Mouse (Mus musculus) hindbrain, embryonic 15.5 days (tissue): ENCODE data around the gene Tiam2. TPM values are rescaled to one million over a fixed set of nuclear protein-coding genes. Genes with fewer than 3 reads are reported as not detected.

Source experiments
- ATAC-seq: fragments of 200-750 bp; cut with Nextera tagmentation; 2 replicates; pipeline ENCODE4 v1.8.0; 2017; ENCODE audit warnings: low read depth, moderate number of reproducible peaks, moderate TSS enrichment; ENCODE audit not compliant: low FRiP score
- H3K27ac ChIP-seq: fragments of 300-500 bp; sonication (generic); replicated peaks from 2 replicates; pipeline ENCODE4 v1.5.1; 2015; ENCODE audit warnings: mild to moderate bottlenecking, inconsistent platforms
- H3K27me3 ChIP-seq: fragments of 300-500 bp; sonication (generic); 2 replicates; pipeline ENCODE4 v1.6.1; 2015; ENCODE audit warnings: control low read depth, inconsistent platforms
- H3K36me3 ChIP-seq: fragments of 300-500 bp; sonication (generic); 2 replicates; pipeline ENCODE4 v1.6.1; 2015; ENCODE audit warnings: control low read depth, inconsistent platforms
- H3K4me1 ChIP-seq: fragments of 300-500 bp; sonication (generic); replicated peaks from 2 replicates; pipeline ENCODE4 v1.6.1; 2015; ENCODE audit warnings: control low read depth, inconsistent platforms
- H3K4me2 ChIP-seq: fragments of 300-500 bp; sonication (generic); 2 replicates; pipeline ENCODE4 v1.6.1; 2015; ENCODE audit warnings: moderate library complexity, mild to moderate bottlenecking, inconsistent platforms
- H3K4me3 ChIP-seq: fragments of 300-500 bp; sonication (generic); 2 replicates; pipeline ENCODE4 v1.5.1; 2015; ENCODE audit warnings: mild to moderate bottlenecking, inconsistent platforms
- H3K9ac ChIP-seq: fragments of 300-500 bp; sonication (generic); 2 replicates; pipeline ENCODE4 v1.6.1; 2015; ENCODE audit warnings: inconsistent platforms
- H3K9me3 ChIP-seq: fragments of 300-500 bp; sonication (generic); 2 replicates; pipeline ENCODE4 v1.6.1; 2016; ENCODE audit warnings: control low read depth, inconsistent platforms
- WGBS: fragments of 180-500 bp; shearing (Covaris S2); methylation state at CpG from one replicate; pipeline ENCODE4 v1.1.7; 2015; 5-methylcytosine and 5-hydroxymethylcytosine counted together
- polyA plus RNA-seq: library from polyadenylated mRNA; unstranded; fragments of >200 nt; fragmentation: Nextera tagmentation; extraction: Ambion mirVana; gene quantifications from 2 replicates; pipeline ENCODE4 v1.2.1, GENCODE M21; 2015

Tiam2 gene
- polyA plus RNA-seq, 1 experiment from 2014 or later = 7.3 TPM

GRCm38 (mm10) chr17:3368386-3368785 lies 42.0 kb downstream of the Tiam2 start:
- H3K27me3 ChIP-seq = no peaks in the 10 kb centered on the region
- no peaks in the 10 kb centered on the region for H3K4me1 ChIP-seq
- H3K4me2 ChIP-seq = no peak overlapping the region
- no peak for ATAC-seq
- no peaks in the 10 kb centered on the region for H3K9me3 ChIP-seq
- no peak overlapping the region for H3K9ac ChIP-seq
- no peak overlapping the region for H3K4me3 ChIP-seq
- H3K36me3 ChIP-seq = no peaks in the 10 kb centered on the region
- 84% methylated on average over 1 of the region's 1 CpGs for WGBS
- H3K27ac ChIP-seq = no peak overlapping the region

- no peak for ATAC-seq
- H3K9me3 ChIP-seq = no peaks in the 10 kb centered on the region
- H3K27ac ChIP-seq = no peak overlapping the region
- H3K4me1 ChIP-seq = no peaks in the 10 kb centered on the region
- H3K4me3 ChIP-seq = no peak overlapping the region
- no peaks in the 10 kb centered on the region for H3K27me3 ChIP-seq
- 71% methylated on average over 4 of the region's 4 CpGs for WGBS
- H3K36me3 ChIP-seq = no peaks in the 10 kb centered on the region
- H3K4me2 ChIP-seq = no peak overlapping the region
- no peak overlapping the region for H3K9ac ChIP-seq
Measured at GRCm38 (mm10) chr17:3369631-3370030, 43.3 kb downstream of the Tiam2 start.

DNA sequence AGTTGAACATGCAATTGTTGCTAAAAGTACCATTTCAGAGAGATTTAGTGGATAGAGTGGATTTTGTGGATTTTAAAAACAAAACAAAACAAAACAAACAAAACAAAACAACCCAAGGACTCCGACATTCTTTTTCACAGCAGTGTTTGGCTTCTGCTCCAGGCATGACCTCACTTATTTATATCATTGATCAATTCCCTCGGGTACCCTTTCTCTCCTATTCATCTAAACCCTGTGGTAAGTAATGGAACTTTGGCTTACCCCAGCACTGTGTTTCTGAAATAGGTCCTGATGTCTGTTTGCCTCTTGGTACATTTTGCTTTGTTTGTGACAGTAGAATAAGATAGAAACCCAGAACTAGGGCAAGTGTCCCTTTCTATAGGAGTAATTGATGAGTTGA lies 52.2 kb downstream of the Tiam2 start:
- ATAC-seq = no peak
- Histone ChIP-seq H3K4me3 (no peak overlapping the region), H3K36me3 (no peaks in the 10 kb centered on the region), H3K27me3 (no peaks in the 10 kb centered on the region), H3K9me3 (no peaks in the 10 kb centered on the region), H3K4me1 (no peaks in the 10 kb centered on the region), H3K4me2 (no peak overlapping the region), H3K9ac (no peak overlapping the region), H3K27ac (no peak overlapping the region)
- WGBS = 46% methylated on average over 2 of the region's 2 CpGs

DNA sequence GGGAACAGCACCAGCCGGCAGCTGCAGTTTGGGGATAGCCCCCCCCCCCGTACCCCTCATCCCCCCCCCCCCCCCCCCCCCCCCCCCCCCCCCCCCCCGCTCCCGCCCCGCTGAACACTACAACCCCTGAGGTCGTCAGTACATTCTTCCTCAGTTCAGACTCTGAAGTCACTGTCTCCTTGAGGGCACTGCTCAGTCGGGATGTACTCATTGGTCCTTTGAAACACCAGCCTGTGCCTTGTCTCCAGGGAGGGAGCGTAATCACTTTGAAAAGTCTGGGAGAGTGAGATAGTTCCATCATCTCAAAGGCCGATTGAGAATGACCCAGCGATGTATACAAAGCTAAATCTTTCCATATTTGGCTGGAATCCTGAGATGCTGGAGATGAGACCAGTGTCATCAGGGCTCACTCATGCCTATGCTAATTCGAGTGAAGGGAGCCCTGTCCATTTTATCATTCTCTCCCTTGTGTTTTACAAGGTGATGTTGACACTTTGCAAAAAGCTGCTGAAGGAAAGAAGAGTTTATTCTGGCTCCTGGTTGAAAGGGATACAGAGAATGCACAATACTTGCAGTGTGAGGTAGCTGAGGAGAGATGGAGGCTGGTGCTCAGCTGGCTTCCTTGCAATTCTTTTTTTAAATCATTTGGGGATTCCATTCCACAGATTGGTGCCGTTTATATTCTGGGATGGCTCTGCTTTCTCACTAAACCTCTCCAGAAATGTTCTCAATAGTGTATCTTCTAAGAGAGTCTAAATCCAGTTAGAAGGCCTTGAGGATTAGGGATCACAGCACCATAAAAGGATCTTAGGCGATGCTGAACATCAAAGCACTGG lies 53.6 kb downstream of the Tiam2 start:
- no peak overlapping the region for H3K27ac ChIP-seq
- no peak overlapping the region for H3K4me2 ChIP-seq
- no peaks in the 10 kb centered on the region for H3K9me3 ChIP-seq
- no peak overlapping the region for H3K4me3 ChIP-seq
- no peaks in the 10 kb centered on the region for H3K36me3 ChIP-seq
- ATAC-seq = no peak
- H3K9ac ChIP-seq = no peak overlapping the region
- WGBS = 38% methylated on average over 8 of the region's 13 CpGs
- no peaks in the 10 kb centered on the region for H3K27me3 ChIP-seq
- H3K4me1 ChIP-seq = no peaks in the 10 kb centered on the region

- Histone ChIP-seq H3K9ac (no peak overlapping the region), H3K27me3 (no peaks in the 10 kb centered on the region), H3K9me3 (no peaks in the 10 kb centered on the region), H3K4me1 (no peaks in the 10 kb centered on the region), H3K36me3 (no peaks in the 10 kb centered on the region), H3K4me3 (no peak overlapping the region), H3K4me2 (no peak overlapping the region), H3K27ac (no peak overlapping the region)
- 70% methylated on average over 1 of the region's 1 CpGs for WGBS
- ATAC-seq = no peak
Measured at GRCm38 (mm10) chr17:3385391-3385790, 59.0 kb downstream of the Tiam2 start.

DNA sequence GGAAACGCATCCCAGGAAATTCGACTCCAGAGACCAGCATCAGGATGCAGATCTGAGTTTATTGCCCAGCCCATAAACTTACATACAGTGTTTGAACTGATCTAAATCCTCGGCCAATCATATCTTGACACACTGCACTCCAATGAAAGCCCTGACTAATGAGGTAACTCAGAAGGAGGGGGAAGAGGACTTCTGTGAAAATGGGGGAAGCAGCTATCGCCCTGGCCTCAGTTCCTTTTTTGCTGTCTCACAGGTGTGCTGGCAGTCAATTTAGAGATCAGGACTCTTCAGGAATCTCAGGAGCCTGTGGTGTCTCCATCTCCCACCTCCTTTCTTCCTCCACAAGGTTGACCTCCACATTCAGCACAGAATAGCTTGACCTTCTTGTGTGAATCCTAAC lies 61.4 kb downstream of the Tiam2 start:
- 74% methylated on average over 4 of the region's 4 CpGs for WGBS
- Histone ChIP-seq H3K27ac (no peak overlapping the region), H3K4me3 (no peak overlapping the region), H3K9me3 (no peaks in the 10 kb centered on the region), H3K9ac (no peak overlapping the region), H3K27me3 (no peaks in the 10 kb centered on the region), H3K4me1 (no peaks in the 10 kb centered on the region), H3K36me3 (no peaks in the 10 kb centered on the region), H3K4me2 (no peak overlapping the region)
- ATAC-seq = no peak

- H3K27ac ChIP-seq = no peak overlapping the region
- H3K4me1 ChIP-seq = no peaks in the 10 kb centered on the region
- 83% methylated on average over 4 of the region's 4 CpGs for whole genome bisulfite sequencing
- no peaks in the 10 kb centered on the region for H3K9me3 ChIP-seq
- H3K27me3 ChIP-seq = no peaks in the 10 kb centered on the region
- H3K4me2 ChIP-seq = no peak overlapping the region
- no peak overlapping the region for H3K4me3 ChIP-seq
- no peaks in the 10 kb centered on the region for H3K36me3 ChIP-seq
- H3K9ac ChIP-seq = no peak overlapping the region
- ATAC-seq = no peak
Measured at GRCm38 (mm10) chr17:3389741-3390140, 63.4 kb downstream of the Tiam2 start.

- H3K9ac ChIP-seq = no peak overlapping the region
- no peaks in the 10 kb centered on the region for H3K9me3 ChIP-seq
- H3K4me3 ChIP-seq = no peak overlapping the region
- no peak overlapping the region for H3K4me2 ChIP-seq
- no peak overlapping the region for H3K27ac ChIP-seq
- no peaks in the 10 kb centered on the region for H3K4me1 ChIP-seq
- no peaks in the 10 kb centered on the region for H3K36me3 ChIP-seq
- ATAC-seq = no peak
- WGBS = 91% methylated on average over 2 of the region's 2 CpGs
- no peaks in the 10 kb centered on the region for H3K27me3 ChIP-seq
Measured at GRCm38 (mm10) chr17:3393981-3394380, 67.6 kb downstream of the Tiam2 start.

GRCm38 (mm10) chr17:3394985-3395384 lies 68.6 kb downstream of the Tiam2 start:
- H3K4me2 ChIP-seq = no peak overlapping the region
- H3K27me3 ChIP-seq = no peaks in the 10 kb centered on the region
- ATAC-seq = no peak
- H3K9me3 ChIP-seq = no peaks in the 10 kb centered on the region
- no peak overlapping the region for H3K4me3 ChIP-seq
- no peak overlapping the region for H3K9ac ChIP-seq
- H3K27ac ChIP-seq = no peak overlapping the region
- H3K36me3 ChIP-seq = no peaks in the 10 kb centered on the region
- H3K4me1 ChIP-seq = no peaks in the 10 kb centered on the region
- 82% methylated on average over 2 of the region's 2 CpGs for WGBS

DNA sequence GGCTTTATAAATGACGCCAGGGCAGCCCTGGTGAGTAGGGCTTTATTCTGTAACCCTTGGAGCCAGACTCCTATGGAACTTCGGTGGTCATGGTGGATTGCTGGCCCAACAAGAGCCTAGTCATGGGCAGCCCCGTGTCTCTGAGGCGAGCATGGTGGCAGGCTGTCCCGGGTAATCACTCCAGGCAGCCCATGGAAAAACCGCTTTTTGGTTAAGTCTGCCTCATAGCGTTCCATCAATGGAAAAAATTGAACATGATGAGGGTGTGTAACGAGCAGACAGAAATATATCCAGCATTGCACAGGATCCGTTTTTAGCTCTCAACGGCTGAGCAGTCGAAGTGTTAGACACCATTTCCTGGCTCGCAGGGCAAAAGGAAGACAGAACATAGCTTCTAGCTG lies 70.5 kb downstream of the Tiam2 start:
- no peak overlapping the region for H3K27ac ChIP-seq
- H3K27me3 ChIP-seq = no peaks in the 10 kb centered on the region
- H3K9me3 ChIP-seq = no peaks in the 10 kb centered on the region
- no peaks in the 10 kb centered on the region for H3K36me3 ChIP-seq
- no peak overlapping the region for H3K4me2 ChIP-seq
- no peak overlapping the region for H3K9ac ChIP-seq
- 75% methylated on average over 12 of the region's 12 CpGs for WGBS
- no peaks in the 10 kb centered on the region for H3K4me1 ChIP-seq
- no peak for ATAC-seq
- no peak overlapping the region for H3K4me3 ChIP-seq

DNA sequence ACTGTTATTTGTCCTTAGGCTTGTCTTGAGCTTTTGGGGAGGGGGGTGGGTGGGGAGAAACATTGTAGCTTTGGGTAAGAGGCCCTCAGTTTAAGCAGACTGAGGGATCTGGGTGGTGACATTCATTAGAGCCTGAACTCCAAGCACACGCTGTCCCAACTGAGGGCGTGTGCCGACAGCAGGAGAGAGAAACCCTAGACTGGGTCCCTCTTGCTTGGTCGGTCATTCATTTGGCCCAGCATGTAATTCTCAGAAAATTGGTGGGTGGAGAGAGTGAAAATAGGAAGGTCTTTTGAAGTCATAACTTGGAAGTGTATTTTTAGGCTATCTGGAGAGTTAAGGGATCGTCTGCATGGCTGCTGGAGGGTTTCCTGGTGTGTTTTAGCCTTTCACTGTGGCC lies 71.5 kb downstream of the Tiam2 start:
- Histone ChIP-seq H3K4me2 (no peak overlapping the region), H3K9me3 (no peaks in the 10 kb centered on the region), H3K4me1 (no peaks in the 10 kb centered on the region), H3K27ac (no peak overlapping the region), H3K9ac (no peak overlapping the region), H3K4me3 (no peak overlapping the region), H3K36me3 (no peaks in the 10 kb centered on the region), H3K27me3 (no peaks in the 10 kb centered on the region)
- 74% methylated on average over 5 of the region's 5 CpGs for WGBS
- no peak for ATAC-seq

DNA sequence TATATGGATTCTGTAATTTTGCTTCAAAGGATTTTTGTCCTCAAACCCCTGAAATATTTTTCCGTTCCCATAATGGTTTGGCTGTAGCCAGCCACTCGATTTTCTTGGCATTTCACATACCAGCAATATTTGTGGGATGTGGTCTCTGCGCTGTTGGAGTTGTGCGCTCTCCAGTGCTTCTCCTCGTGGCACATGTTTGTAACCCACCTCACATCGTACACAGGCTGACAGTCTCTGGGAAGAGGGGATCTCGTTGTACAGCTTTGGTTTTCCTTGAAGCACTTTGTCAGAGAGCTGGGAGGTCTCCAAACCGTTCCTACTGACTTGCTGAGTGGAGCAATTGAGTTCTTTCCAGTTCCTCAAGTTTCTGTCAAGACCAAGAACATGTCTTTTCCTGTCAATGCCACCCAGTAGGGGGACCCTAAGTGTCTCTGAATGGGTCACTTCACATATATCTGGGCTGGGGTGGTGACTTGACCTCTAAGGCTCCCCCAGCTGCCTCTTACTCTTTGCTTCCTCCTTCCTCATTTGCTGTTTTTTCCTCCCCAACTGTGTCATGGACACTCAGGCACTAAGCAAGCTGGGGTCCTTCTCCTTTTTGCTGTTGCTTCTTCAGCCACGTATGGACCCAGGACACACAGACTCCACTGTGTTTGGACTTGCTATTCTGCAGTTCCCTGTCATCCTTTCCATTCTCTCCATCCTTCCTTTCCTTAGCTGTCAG lies 79.1 kb downstream of the Tiam2 start:
- WGBS = 83% methylated on average over 9 of the region's 9 CpGs
- no peaks in the 10 kb centered on the region for H3K9me3 ChIP-seq

More for the DNA sequence above, 79.1 kb downstream of the Tiam2 start:
- no peak overlapping the region for H3K4me3 ChIP-seq
- no peak overlapping the region for H3K4me2 ChIP-seq
- H3K27ac ChIP-seq = no peak overlapping the region
- no peaks in the 10 kb centered on the region for H3K27me3 ChIP-seq
- no peak for ATAC-seq
- H3K9ac ChIP-seq = no peak overlapping the region
- H3K36me3 ChIP-seq = no peaks in the 10 kb centered on the region
- no peaks in the 10 kb centered on the region for H3K4me1 ChIP-seq
